ENCODE assay signal across 8 mouse cellular contexts in genomic region chr19:43674316-43674689, GRCm38 (mm10). TPM values are rescaled to one million over a fixed set of nuclear protein-coding genes. Genes with fewer than 3 reads are reported as not detected.
DNase-seq lines count a peak whose midpoint lies in the region; ATAC-seq lines count a peak whose summit lies in the region.

No protein-coding gene starts in this region.

- intact Hi-C loops in heart, postnatal 25 days (cut with DNase I) = no loop called here

- H3K36me3 ChIP-seq in heart, embryonic 14.5 days (ENCODE audit: control insufficient read depth, insufficient read depth, low read length) = no peaks in the 10 kb centered on the region
- no peaks in the 10 kb centered on the region for H3K36me3 ChIP-seq in hindbrain, embryonic 12.5 days
- no peaks in the 10 kb centered on the region for H3K36me3 ChIP-seq in midbrain, embryonic 13.5 days

- H3K9me3 ChIP-seq in heart, embryonic 14.5 days (ENCODE audit: control insufficient read depth, low read length) = no peaks in the 10 kb centered on the region
- H3K9me3 ChIP-seq in hindbrain, embryonic 12.5 days (replicated peaks) = no peaks in the 10 kb centered on the region
- H3K9me3 ChIP-seq in midbrain, embryonic 13.5 days = no peaks in the 10 kb centered on the region

- DNase-seq in heart, postnatal 25 days (ENCODE audit: low spot score) = no peak
- DNase-seq in urinary bladder, postnatal 14 days (ENCODE audit: low spot score) = peak; percentile 44
- no peak for DNase-seq in urinary bladder, adult 2 months (ENCODE audit: low spot score)
- no peak for DNase-seq in adrenal gland, postnatal 14 days

- H3K4me3 ChIP-seq in heart, embryonic 14.5 days (ENCODE audit: control insufficient read depth in 1 of 2, insufficient read depth in 1 of 2, low read depth in 1 of 2, low read length in 2 of 2) = peak overlapping the region; percentile 90
- H3K4me3 ChIP-seq in hindbrain, embryonic 12.5 days = peak overlapping the region; percentile 97
- peak overlapping the region; percentile 93 for H3K4me3 ChIP-seq in midbrain, embryonic 13.5 days (replicated peaks)

- no peak for ATAC-seq in heart, embryonic 14.5 days (ENCODE audit: insufficient number of reproducible peaks, insufficient read depth, low FRiP score, low read depth)
- ATAC-seq in hindbrain, embryonic 12.5 days (ENCODE audit: low FRiP score) = peak; percentile 15
- peak; percentile 25 for ATAC-seq in midbrain, embryonic 13.5 days
- ATAC-seq in megakaryocyte progenitor cell, adult 5-6 weeks (replicated peaks; ENCODE audit: poor library complexity) = no peak

- H3K9ac ChIP-seq in heart, embryonic 14.5 days (ENCODE audit: low read length) = peak overlapping the region; percentile 96
- H3K9ac ChIP-seq in hindbrain, embryonic 12.5 days = peak overlapping the region; percentile 91
- peak overlapping the region; percentile 90 for H3K9ac ChIP-seq in midbrain, embryonic 13.5 days (replicated peaks)

- H3K4me1 ChIP-seq in heart, embryonic 14.5 days (ENCODE audit: control insufficient read depth in 2 of 2, insufficient read depth in 2 of 2, low read length in 2 of 2) = peaks cover 5 to 27% of the 10 kb centered on the region in 2 experiments
- peaks cover 28% of the 10 kb centered on the region for H3K4me1 ChIP-seq in hindbrain, embryonic 12.5 days
- H3K4me1 ChIP-seq in midbrain, embryonic 13.5 days (replicated peaks) = peaks cover 23% of the 10 kb centered on the region

- H3K27ac ChIP-seq in heart, embryonic 14.5 days (replicated peaks in 1 of 2; ENCODE audit: control insufficient read depth in 1 of 2, insufficient read depth in 1 of 2, low read depth in 2 of 2, low read length in 2 of 2) = peak overlapping the region; percentile 51 to 86; a peak in 3 of 4 replicates
- peak overlapping the region; percentile 82 for H3K27ac ChIP-seq in hindbrain, embryonic 12.5 days
- H3K27ac ChIP-seq in midbrain, embryonic 13.5 days = peak overlapping the region; percentile 82

- H3K4me2 ChIP-seq in heart, embryonic 14.5 days (ENCODE audit: low read length) = peak overlapping the region; percentile 86
- H3K4me2 ChIP-seq in hindbrain, embryonic 12.5 days (replicated peaks) = peak overlapping the region; percentile 66
- peak overlapping the region; percentile 83 for H3K4me2 ChIP-seq in midbrain, embryonic 13.5 days (replicated peaks)

- H3K27me3 ChIP-seq in heart, embryonic 14.5 days (ENCODE audit: control insufficient read depth, insufficient read depth, low read length) = no peaks in the 10 kb centered on the region
- H3K27me3 ChIP-seq in hindbrain, embryonic 12.5 days = peaks cover 3% of the 10 kb centered on the region; the same call in 1 of the 2 replicates
- peaks cover 7% of the 10 kb centered on the region; the same call in 1 of the 2 replicates for H3K27me3 ChIP-seq in midbrain, embryonic 13.5 days

- WGBS in heart, embryonic 14.5 days = under 1% methylated on average over 28 of the region's 29 CpGs
- 2% methylated on average over 27 of the region's 29 CpGs for WGBS in hindbrain, embryonic 12.5 days
- WGBS in midbrain, embryonic 13.5 days = 0% methylated on average over 27 of the region's 29 CpGs

RNA-seq across cellular contexts. Expression of gene Slc25a28, which starts 0.4 kb away (rescaled TPM):
- polyA plus RNA-seq in heart, embryonic 14.5 days (2014; fragmentation: Nextera tagmentation; extraction: Ambion mirVana) = 10.4 and 10.8 TPM in 2 replicates
- 10 to 100 TPM; 19.3 to 21.6 TPM for total RNA-seq in heart, postnatal 25 days (2021)
- 53.4 and 55.9 TPM in 2 replicates for polyA plus RNA-seq in urinary bladder, adult 2 months (2012; rRNA removed)
- polyA plus RNA-seq in hindbrain, embryonic 12.5 days (2016; fragmentation: Nextera tagmentation; extraction: Ambion mirVana) = 17.0 and 17.4 TPM in 2 replicates
- 10.8 and 14.4 TPM in 2 replicates for polyA plus RNA-seq in midbrain, embryonic 13.5 days (2015; fragmentation: Nextera tagmentation; extraction: Ambion mirVana)
- total RNA-seq in megakaryocyte progenitor cell, adult 5-6 weeks (2015) = 26.6 and 29.2 TPM in 2 replicates
- 39.5 and 43.3 TPM in 2 replicates for total RNA-seq in megakaryocyte progenitor cell, adult 5-6 weeks (2017)
- total RNA-seq in adrenal gland, postnatal 14 days (2021) = 58.0 and 62.1 TPM in 2 replicates

RNA-seq across cellular contexts. Expression of gene Entpd7, which starts 15.2 kb away (rescaled TPM):
- 6.9 TPM in 2 replicates for polyA plus RNA-seq in heart, embryonic 14.5 days (2014; fragmentation: Nextera tagmentation; extraction: Ambion mirVana)
- total RNA-seq in heart, postnatal 25 days (2021) = 1 to 10 TPM; 2.7 to 3.1 TPM
- polyA plus RNA-seq in urinary bladder, adult 2 months (2012; rRNA removed) = 5.5 and 5.6 TPM in 2 replicates
- polyA plus RNA-seq in hindbrain, embryonic 12.5 days (2016; fragmentation: Nextera tagmentation; extraction: Ambion mirVana) = 10.5 and 12.5 TPM in 2 replicates
- 9.1 and 9.9 TPM in 2 replicates for polyA plus RNA-seq in midbrain, embryonic 13.5 days (2015; fragmentation: Nextera tagmentation; extraction: Ambion mirVana)
- total RNA-seq in megakaryocyte progenitor cell, adult 5-6 weeks (2015) = 20.7 and 21.7 TPM in 2 replicates
- total RNA-seq in megakaryocyte progenitor cell, adult 5-6 weeks (2017) = 5.3 and 9.3 TPM in 2 replicates
- total RNA-seq in adrenal gland, postnatal 14 days (2021) = 16.3 and 18.5 TPM in 2 replicates

Comparison
In these comparisons a context has a peak if more than half of its experiments do, and no peak if none do; other contexts are left out.
1. ATAC-seq: peak in hindbrain, embryonic 12.5 days (single experiment) and midbrain, embryonic 13.5 days (single experiment); none in heart, embryonic 14.5 days (single experiment) and megakaryocyte progenitor cell, adult 5-6 weeks (single experiment).
2. Peak in every context shown above with its lines, with median percentiles within 50 percentile points of each other: H3K27ac ChIP-seq, H3K4me2 ChIP-seq, H3K4me3 ChIP-seq and H3K9ac ChIP-seq.